Mouse (Mus musculus): Measurements from ENCODE around the gene Spats1. TPM values are rescaled to one million over a fixed set of nuclear protein-coding genes. Genes with fewer than 3 reads are reported as not detected.
A peak's percentile ranks its signal among the peaks of the same experiment; 100 is the strongest.

The Spats1 gene
- total and polyA plus RNA-seq, 2 experiments from 2014 or later = 1.0 TPM; not detected in 1

DNA sequence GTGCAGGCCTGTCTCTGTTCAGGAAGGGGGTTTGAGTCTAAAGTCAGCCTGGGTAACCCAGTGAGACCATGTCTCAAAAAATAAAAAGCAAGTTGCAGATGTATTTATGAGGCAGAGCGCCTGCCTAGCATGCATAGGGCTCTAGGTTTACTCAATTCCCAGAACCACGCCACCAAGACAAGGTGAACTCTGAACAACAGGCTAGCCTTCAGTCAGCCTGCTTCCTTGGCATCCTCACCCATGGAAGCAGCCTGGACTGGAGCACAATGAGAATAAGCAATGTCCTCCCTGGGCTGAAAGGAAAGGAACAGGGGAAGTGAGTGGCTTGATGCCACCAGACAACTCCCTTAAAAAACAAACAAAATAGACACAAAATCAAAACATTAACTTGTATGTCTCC is 77.2 kb downstream of the Spats1 start:
- Histone ChIP-seq H3K4me1 (ENCODE audit: control insufficient read depth, insufficient read depth) (no peaks in the 10 kb centered on the region), H3K27me3 (ENCODE audit: control insufficient read depth, insufficient read depth, low read length) (no peaks in the 10 kb centered on the region), H3K9ac (replicated peaks; ENCODE audit: low read depth, low read length) (no peak overlapping the region), H3K27ac (ENCODE audit: low read depth) (no peak overlapping the region), H3K4me3 (ENCODE audit: low read depth, low read length) (no peak overlapping the region), H3K9me3 (replicated peaks; ENCODE audit: control insufficient read depth, low read length) (no peaks in the 10 kb centered on the region), H3K4me2 (ENCODE audit: low read depth, low read length) (no peak overlapping the region), H3K36me3 (replicated peaks; ENCODE audit: control insufficient read depth, insufficient read depth, low read length) (0 out of 2 replicates have a peak, but pooled peaks cover 19% of the 10 kb centered on the region)
- ATAC-seq (ENCODE audit: insufficient read depth, low read depth) (no peak), DNase-seq (ENCODE audit: low spot score) (no peak)
- TF ChIP-seq CTCF (IDR thresholded peaks at IDR 0.05; ENCODE audit: low read depth) (no peak), EP300 (IDR thresholded peaks at IDR 0.05; ENCODE audit: low read depth) (no peak)
- 92% methylated on average over 2 of the region's 2 CpGs for WGBS

- H3K9ac ChIP-seq (replicated peaks; ENCODE audit: low read depth, low read length) = no peak overlapping the region
- ATAC-seq (ENCODE audit: insufficient read depth, low read depth) (no peak), DNase-seq (ENCODE audit: low spot score) (no peak)
- no peak for TF ChIP-seq EP300 (IDR thresholded peaks at IDR 0.05; ENCODE audit: low read depth)
- TF ChIP-seq CTCF (IDR thresholded peaks at IDR 0.05; ENCODE audit: low read depth) = peak; percentile 16; the same call in 1 of the 2 replicates
- no peak overlapping the region for H3K4me3 ChIP-seq (ENCODE audit: low read depth, low read length)
- H3K9me3 ChIP-seq (replicated peaks; ENCODE audit: control insufficient read depth, low read length) = no peaks in the 10 kb centered on the region
- no peaks in the 10 kb centered on the region for H3K27me3 ChIP-seq (ENCODE audit: control insufficient read depth, insufficient read depth, low read length)
- H3K4me2 ChIP-seq (ENCODE audit: low read depth, low read length) = no peak overlapping the region
- 72% methylated on average over 3 of the region's 3 CpGs for WGBS
- H3K4me1 ChIP-seq (ENCODE audit: control insufficient read depth, insufficient read depth) = no peaks in the 10 kb centered on the region
- peaks cover 20% of the 10 kb centered on the region for H3K36me3 ChIP-seq (replicated peaks; ENCODE audit: control insufficient read depth, insufficient read depth, low read length)
- H3K27ac ChIP-seq (ENCODE audit: low read depth) = no peak overlapping the region
Observed at GRCm38 (mm10) chr17:45397541-45397940, 77.7 kb downstream of the Spats1 start.

- no peak overlapping the region for H3K4me2 ChIP-seq (ENCODE audit: low read depth, low read length)
- DNase-seq (ENCODE audit: low spot score) = no peak
- ATAC-seq (ENCODE audit: insufficient read depth, low read depth) = no peak
- peaks cover 43% of the 10 kb centered on the region for H3K36me3 ChIP-seq (replicated peaks; ENCODE audit: control insufficient read depth, insufficient read depth, low read length)
- no peak overlapping the region for H3K9ac ChIP-seq (replicated peaks; ENCODE audit: low read depth, low read length)
- H3K27ac ChIP-seq (ENCODE audit: low read depth) = no peak overlapping the region
- H3K9me3 ChIP-seq (replicated peaks; ENCODE audit: control insufficient read depth, low read length) = no peaks in the 10 kb centered on the region
- no peak overlapping the region for H3K4me3 ChIP-seq (ENCODE audit: low read depth, low read length)
- TF ChIP-seq CTCF (IDR thresholded peaks at IDR 0.05; ENCODE audit: low read depth) (no peak), EP300 (IDR thresholded peaks at IDR 0.05; ENCODE audit: low read depth) (no peak)
- no peaks in the 10 kb centered on the region for H3K27me3 ChIP-seq (ENCODE audit: control insufficient read depth, insufficient read depth, low read length)
- WGBS = 72% methylated on average over 9 of the region's 9 CpGs
- H3K4me1 ChIP-seq (ENCODE audit: control insufficient read depth, insufficient read depth) = no peaks in the 10 kb centered on the region
Observed at GRCm38 (mm10) chr17:45394612-45395011, 80.6 kb downstream of the Spats1 start.

GRCm38 (mm10) chr17:45393765-45394164 is 81.5 kb downstream of the Spats1 start:
- H3K4me1 ChIP-seq (ENCODE audit: control insufficient read depth, insufficient read depth) = no peaks in the 10 kb centered on the region

More at GRCm38 (mm10) chr17:45393765-45394164, 81.5 kb downstream of the Spats1 start:
- peaks cover 43% of the 10 kb centered on the region for H3K36me3 ChIP-seq (replicated peaks; ENCODE audit: control insufficient read depth, insufficient read depth, low read length)
- no peak for ATAC-seq (ENCODE audit: insufficient read depth, low read depth)
- no peak overlapping the region for H3K4me3 ChIP-seq (ENCODE audit: low read depth, low read length)
- H3K27me3 ChIP-seq (ENCODE audit: control insufficient read depth, insufficient read depth, low read length) = no peaks in the 10 kb centered on the region
- H3K9me3 ChIP-seq (replicated peaks; ENCODE audit: control insufficient read depth, low read length) = no peaks in the 10 kb centered on the region
- no peak for DNase-seq (ENCODE audit: low spot score)
- H3K4me2 ChIP-seq (ENCODE audit: low read depth, low read length) = no peak overlapping the region
- 92% methylated on average over 3 of the region's 3 CpGs for WGBS
- TF ChIP-seq EP300 (IDR thresholded peaks at IDR 0.05; ENCODE audit: low read depth) (no peak), CTCF (IDR thresholded peaks at IDR 0.05; ENCODE audit: low read depth) (no peak)
- H3K9ac ChIP-seq (replicated peaks; ENCODE audit: low read depth, low read length) = no peak overlapping the region
- no peak overlapping the region for H3K27ac ChIP-seq (ENCODE audit: low read depth)

Other genes starting within 250 kb of the Spats1 start
- 16.5 and 19.6 TPM in 2 replicates for gene Cdc5l, start 41.7 kb downstream of the Spats1 start, total RNA-seq (2014; rRNA removed; ENCODE audit: low replicate concordance)
- gene Cdc5l, start 41.7 kb downstream of the Spats1 start, polyA plus RNA-seq (2015; fragmentation: Nextera tagmentation; extraction: Ambion mirVana) = 31.5 and 35.8 TPM in 2 replicates
- 25.6 and 33.7 TPM in 2 replicates for gene Aars2, start 31.4 kb upstream of the Spats1 start, total RNA-seq (2014; rRNA removed; ENCODE audit: low replicate concordance)
- 13.9 and 15.0 TPM in 2 replicates for gene Aars2, start 31.4 kb upstream of the Spats1 start, polyA plus RNA-seq (2015; fragmentation: Nextera tagmentation; extraction: Ambion mirVana)
- not detected in 2 replicates for gene Tcte1, start 48.0 kb upstream of the Spats1 start, total RNA-seq (2014; rRNA removed; ENCODE audit: low replicate concordance)
- 0.11 TPM in 1 of 2 replicates, not detected in the other for gene Tcte1, start 48.0 kb upstream of the Spats1 start, polyA plus RNA-seq (2015; fragmentation: Nextera tagmentation; extraction: Ambion mirVana)
- gene Tmem151b, start 74.3 kb upstream of the Spats1 start, total RNA-seq (2014; rRNA removed; ENCODE audit: low replicate concordance) = 0.73 and 0.95 TPM in 2 replicates
- 0.04 and 0.16 TPM in 2 replicates for gene Tmem151b, start 74.3 kb upstream of the Spats1 start, polyA plus RNA-seq (2015; fragmentation: Nextera tagmentation; extraction: Ambion mirVana)
- 1.2 and 3.0 TPM in 2 replicates for gene Nfkbie, start 80.3 kb upstream of the Spats1 start, total RNA-seq (2014; rRNA removed; ENCODE audit: low replicate concordance)
- gene Nfkbie, start 80.3 kb upstream of the Spats1 start, polyA plus RNA-seq (2015; fragmentation: Nextera tagmentation; extraction: Ambion mirVana) = 1.7 and 1.9 TPM in 2 replicates
- gene Slc35b2, start 88.5 kb upstream of the Spats1 start, total RNA-seq (2014; rRNA removed; ENCODE audit: low replicate concordance) = 87.8 and 137 TPM in 2 replicates
- 64.8 and 68.3 TPM in 2 replicates for gene Slc35b2, start 88.5 kb upstream of the Spats1 start, polyA plus RNA-seq (2015; fragmentation: Nextera tagmentation; extraction: Ambion mirVana)
- gene Hsp90ab1, start 97.9 kb upstream of the Spats1 start, total RNA-seq (2014; rRNA removed; ENCODE audit: low replicate concordance) = 716 and 846 TPM in 2 replicates
- 756 and 767 TPM in 2 replicates for gene Hsp90ab1, start 97.9 kb upstream of the Spats1 start, polyA plus RNA-seq (2015; fragmentation: Nextera tagmentation; extraction: Ambion mirVana)
- gene Slc29a1, start 124.2 kb upstream of the Spats1 start, total RNA-seq (2014; rRNA removed; ENCODE audit: low replicate concordance) = 236 and 368 TPM in 2 replicates
- 105 and 107 TPM in 2 replicates for gene Slc29a1, start 124.2 kb upstream of the Spats1 start, polyA plus RNA-seq (2015; fragmentation: Nextera tagmentation; extraction: Ambion mirVana)
- not detected in 2 replicates for gene Mymx, start 126.7 kb upstream of the Spats1 start, total RNA-seq (2014; rRNA removed; ENCODE audit: low replicate concordance)
- not detected in 2 replicates for gene Mymx, start 126.7 kb upstream of the Spats1 start, polyA plus RNA-seq (2015; fragmentation: Nextera tagmentation; extraction: Ambion mirVana)
- 0.43 and 0.76 TPM in 2 replicates for gene Capn11, start 183.9 kb upstream of the Spats1 start, total RNA-seq (2014; rRNA removed; ENCODE audit: low replicate concordance)
- not detected in 2 replicates for gene Capn11, start 183.9 kb upstream of the Spats1 start, polyA plus RNA-seq (2015; fragmentation: Nextera tagmentation; extraction: Ambion mirVana)
- 34.7 and 98.0 TPM in 2 replicates for gene Mrpl14, start 210.9 kb upstream of the Spats1 start, total RNA-seq (2014; rRNA removed; ENCODE audit: low replicate concordance)
- gene Mrpl14, start 210.9 kb upstream of the Spats1 start, polyA plus RNA-seq (2015; fragmentation: Nextera tagmentation; extraction: Ambion mirVana) = 152 and 162 TPM in 2 replicates
- 79.1 and 81.5 TPM in 2 replicates for gene Tmem63b, start 211.5 kb upstream of the Spats1 start, total RNA-seq (2014; rRNA removed; ENCODE audit: low replicate concordance)
- 45.9 and 53.2 TPM in 2 replicates for gene Tmem63b, start 211.5 kb upstream of the Spats1 start, polyA plus RNA-seq (2015; fragmentation: Nextera tagmentation; extraction: Ambion mirVana)